Mouse (Mus musculus): ENCODE measurements around the gene Wfdc15a.

GRCm38 (mm10) chr2:164199626-164200327 is at the start of gene Wfdc15a:
- no peak for TF ChIP-seq ZC3H11A (IDR thresholded peaks at IDR 0.05; ENCODE audit: low read depth, low read length)
- TF ChIP-seq CTCF (IDR thresholded peaks at IDR 0.05 in 2 of 3, conservative IDR thresholded peaks at IDR 0.05 in 1 of 3; ENCODE audit: control insufficient read depth in 1 of 3, insufficient read depth in 1 of 3, low read depth in 2 of 3, low read length in 3 of 3, poor library complexity in 1 of 3, severe bottlenecking in 1 of 3), result no peak
- no peak for TF ChIP-seq POLR2A (IDR thresholded peaks at IDR 0.05; ENCODE audit: control insufficient read depth in 1 of 2, insufficient read depth in 1 of 2, low read depth in 1 of 2, low read length in 2 of 2, poor library complexity in 1 of 2)
- TF ChIP-seq EP300 (IDR thresholded peaks at IDR 0.05; ENCODE audit: low read depth in 1 of 2, low read length in 2 of 2), result no peak
- TF ChIP-seq KAT2A (conservative IDR thresholded peaks at IDR 0.05; ENCODE audit: low read depth, low read length), result no peak
- no peak for TF ChIP-seq MAZ (IDR thresholded peaks at IDR 0.05; ENCODE audit: low read depth, low read length)
- TF ChIP-seq MAFK (IDR thresholded peaks at IDR 0.05; ENCODE audit: borderline replicate concordance, low read depth, low read length), result no peak
- no peak for TF ChIP-seq UBTF (IDR thresholded peaks at IDR 0.05; ENCODE audit: borderline replicate concordance, insufficient read depth, low read depth, low read length)
- no peak for TF ChIP-seq ZKSCAN1 (IDR thresholded peaks at IDR 0.05; ENCODE audit: low read depth, low read length)

Measured in MEL (cell line).